Mouse (Mus musculus): ENCODE results near the gene Adal.
"Not testable (repeated sequence)": the region's sequence is repeated elsewhere in the genome, so short reads cannot be mapped to it uniquely, and the experiment has no call there.

- not testable (repeated sequence) for TF ChIP-seq ZNF384 (IDR thresholded peaks at IDR 0.05; ENCODE audit: low read depth, low read length); MAFK (IDR thresholded peaks at IDR 0.05; ENCODE audit: insufficient read depth, low read depth, low read length)
Observed at GRCm38 (mm10) chr2:121126302-121126701, 13.9 kb upstream of the Adal start.

Measured in ES-E14 (cell line).